Mouse (Mus musculus) brain, adult 2 months (tissue): ENCODE data around the gene Col1a2.

Experiments used
- DNase-seq: peaks from one replicate; pipeline ENCODE4 v3.0.0; 2011; ENCODE audit warnings: low read depth, low spot score

Col1a2 gene

DNA sequence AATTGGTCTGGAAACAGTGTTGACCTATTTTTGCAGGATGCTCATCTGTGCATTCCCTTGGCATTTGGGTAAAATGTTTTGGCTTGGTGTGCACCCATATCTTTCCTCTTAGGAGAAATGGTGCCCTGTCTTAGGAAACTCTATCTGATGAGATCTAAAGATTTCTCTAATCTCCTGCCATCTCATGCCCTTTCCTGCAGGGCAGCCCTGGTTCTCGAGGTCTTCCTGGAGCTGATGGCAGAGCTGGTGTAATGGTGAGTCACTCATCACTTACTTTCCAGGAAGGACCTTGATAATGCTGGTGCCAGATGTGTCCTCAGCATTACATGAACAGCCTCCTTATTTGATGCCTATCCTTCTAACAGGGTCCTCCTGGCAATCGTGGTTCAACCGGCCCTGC, 16.4 kb downstream of the Col1a2 start:
- no peak for DNase-seq

DNA sequence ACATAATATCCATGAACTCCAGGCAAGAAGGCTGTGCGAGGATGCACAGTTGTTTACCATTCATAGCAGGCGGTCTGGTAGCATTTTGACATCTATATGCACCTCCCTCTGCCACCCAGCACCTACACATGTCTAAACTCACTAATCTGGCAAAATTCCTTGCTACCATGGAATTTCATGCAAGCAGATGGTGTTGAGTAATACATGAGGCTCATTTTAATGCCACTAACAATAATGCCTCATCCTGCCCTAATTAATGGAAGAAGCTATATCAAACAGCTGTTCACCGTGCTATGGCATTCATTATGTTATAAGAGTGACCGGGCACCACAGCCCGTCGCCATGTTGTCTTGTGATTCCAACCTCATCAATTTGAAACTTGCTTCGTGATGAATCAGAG, 23.8 kb downstream of the Col1a2 start:
- peak; percentile 10 for DNase-seq

- no peak for DNase-seq
These were observed 26.4 kb downstream of the Col1a2 start for GRCm38 (mm10) chr6:4530986-4531385.

DNA sequence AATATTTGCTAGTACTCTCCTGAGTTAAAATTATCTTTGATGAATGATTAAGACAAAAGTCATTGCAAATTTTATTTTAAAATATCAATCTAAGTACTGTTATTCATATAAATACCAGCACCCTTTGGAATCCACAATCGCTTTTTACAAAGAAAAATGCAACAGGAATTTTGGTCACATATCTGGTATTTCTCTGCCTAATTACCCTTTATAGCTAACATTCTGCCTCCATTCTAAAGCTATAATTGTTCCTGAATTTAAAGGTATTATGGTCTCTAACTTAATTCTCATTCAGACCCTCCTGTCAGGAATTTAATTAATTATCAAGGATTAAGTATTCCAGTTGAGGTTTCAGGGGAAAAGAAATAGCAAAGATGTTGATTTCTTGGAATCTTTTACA, 28.3 kb downstream of the Col1a2 start:
- DNase-seq, result no peak

- DNase-seq, result no peak
These were observed 30.0 kb downstream of the Col1a2 start for GRCm38 (mm10) chr6:4534462-4535079.

GRCm38 (mm10) chr6:4541926-4542715, 37.5 kb downstream of the Col1a2 start:
- DNase-seq, result no peak

DNA sequence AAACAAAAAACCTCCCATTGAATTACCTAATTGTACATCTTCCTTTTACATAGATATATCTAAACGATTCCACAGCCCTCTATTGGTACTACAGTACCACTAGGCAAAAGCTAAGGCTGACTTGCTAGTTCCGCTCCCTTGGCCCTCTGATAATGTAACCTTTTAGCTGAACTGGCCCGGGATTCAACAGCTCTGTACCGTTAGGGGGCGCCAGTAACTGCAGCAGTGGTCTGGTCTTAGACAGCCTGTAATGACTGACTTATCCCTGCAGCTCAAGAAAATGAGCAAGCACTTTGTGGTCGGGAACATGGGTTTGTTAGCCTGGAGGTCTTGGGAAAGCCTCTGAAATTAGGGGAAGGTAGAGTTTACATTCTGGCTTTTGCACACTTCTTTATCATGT, 39.9 kb downstream of the Col1a2 start:
- peak; percentile 27 for DNase-seq

- peak; percentile 48 for DNase-seq
These were observed 41.1 kb downstream of the Col1a2 start for GRCm38 (mm10) chr6:4545727-4546126.

- peak; percentile 54 for DNase-seq
These were observed 44.3 kb downstream of the Col1a2 start for GRCm38 (mm10) chr6:4548894-4549293.

DNA sequence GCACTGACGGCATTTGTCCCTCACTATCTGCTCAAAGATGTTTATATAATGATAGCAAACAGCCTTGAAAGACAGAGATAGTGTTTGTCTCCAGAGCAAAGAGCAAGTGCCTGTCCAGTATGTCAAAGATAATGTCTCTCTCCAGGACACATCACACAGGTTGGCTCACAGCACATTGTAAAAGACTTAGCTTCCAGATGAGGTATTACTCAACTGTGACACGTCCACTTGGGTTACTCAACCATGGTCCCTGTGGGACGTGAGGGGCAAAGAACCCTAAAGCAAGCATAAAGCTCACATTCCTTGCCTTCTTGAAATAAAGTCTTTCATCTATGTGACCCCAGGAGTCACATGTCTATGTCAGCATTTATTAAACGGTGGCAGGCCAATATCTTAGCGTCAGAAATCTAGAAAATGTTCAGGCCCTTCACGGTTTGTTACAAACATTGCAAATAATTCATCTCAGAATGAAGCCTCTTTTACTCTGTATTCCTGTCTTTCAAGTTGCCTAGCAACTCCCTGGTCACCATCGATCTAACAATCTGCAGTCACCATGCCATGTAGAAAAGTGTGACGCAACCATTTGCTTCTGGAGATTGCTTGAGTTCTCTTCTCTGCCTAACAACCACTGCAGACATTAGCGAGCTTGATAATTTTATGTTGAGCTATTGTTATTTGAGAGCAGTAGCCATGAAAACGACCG, 45.4 kb downstream of the Col1a2 start:
- peak; percentile 25 for DNase-seq

DNA sequence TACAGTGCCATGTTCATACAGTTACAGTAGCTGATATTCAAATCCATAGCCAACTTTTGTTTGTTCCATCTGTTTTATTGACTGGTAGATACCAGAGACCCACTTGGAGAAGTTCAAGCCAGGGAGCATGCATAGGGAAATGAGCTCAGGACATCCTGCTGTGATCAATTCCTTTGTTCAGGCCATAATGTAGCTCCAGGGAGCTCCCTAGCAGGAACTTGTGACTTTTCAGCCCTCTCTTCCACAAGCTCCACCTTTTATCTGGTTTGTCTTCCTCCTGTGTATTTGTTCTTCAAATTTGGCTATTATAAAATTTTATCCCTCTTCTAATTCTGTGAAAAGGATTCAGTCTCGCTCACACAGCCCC, 45.9 kb downstream of the Col1a2 start:
- no peak for DNase-seq

- no peak for DNase-seq
These were observed 50.8 kb downstream of the Col1a2 start for GRCm38 (mm10) chr6:4555366-4555765.

DNA sequence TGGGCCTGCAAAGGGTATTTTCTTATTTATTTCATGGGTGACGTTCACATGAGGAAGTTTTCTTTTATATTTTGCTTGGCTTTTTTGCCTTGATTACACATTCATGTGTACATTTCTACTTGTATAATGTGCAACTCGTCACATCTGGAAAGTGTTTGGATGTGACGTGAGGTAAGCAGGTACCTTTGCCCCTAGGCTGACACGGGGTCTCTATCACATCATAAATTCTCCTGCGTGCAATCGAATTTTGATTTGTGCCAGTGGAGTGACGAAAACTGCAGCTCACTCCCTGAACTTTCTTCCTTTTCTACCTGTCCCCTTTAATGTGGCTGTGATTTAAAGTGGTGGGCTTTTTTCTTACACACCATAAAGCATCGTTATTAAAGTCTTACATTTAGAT, 52.5 kb downstream of the Col1a2 start:
- DNase-seq, result no peak

GRCm38 (mm10) chr6:4557678-4558077, 53.1 kb downstream of the Col1a2 start:
- peak; percentile 69 for DNase-seq

GRCm38 (mm10) chr6:4561156-4561555, 56.5 kb downstream of the Col1a2 start:
- DNase-seq, result no peak

GRCm38 (mm10) chr6:4561621-4562020, 57.0 kb downstream of the Col1a2 start:
- no peak for DNase-seq

DNA sequence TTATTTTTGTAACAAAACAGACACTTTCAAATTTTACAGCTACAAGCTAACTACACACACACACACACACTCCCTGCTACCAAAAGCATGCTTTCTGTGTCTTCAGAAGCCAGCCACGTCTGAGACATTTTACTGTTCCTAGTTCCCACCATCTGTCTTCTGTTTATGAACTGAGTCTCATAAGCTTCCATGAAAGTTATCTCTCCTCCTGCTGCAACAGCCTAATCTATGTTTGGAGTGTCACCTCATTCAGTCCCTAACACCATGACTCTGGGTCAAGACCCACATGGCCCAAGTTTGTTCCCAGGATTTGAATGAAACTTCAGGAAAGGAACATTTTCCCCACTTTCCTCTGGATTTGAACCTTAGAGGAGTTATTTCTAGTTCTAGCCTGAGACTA, 57.8 kb downstream of the Col1a2 start:
- peak; percentile 50 for DNase-seq

- DNase-seq, result no peak
These were observed 58.9 kb downstream of the Col1a2 start for GRCm38 (mm10) chr6:4563477-4563876.

DNA sequence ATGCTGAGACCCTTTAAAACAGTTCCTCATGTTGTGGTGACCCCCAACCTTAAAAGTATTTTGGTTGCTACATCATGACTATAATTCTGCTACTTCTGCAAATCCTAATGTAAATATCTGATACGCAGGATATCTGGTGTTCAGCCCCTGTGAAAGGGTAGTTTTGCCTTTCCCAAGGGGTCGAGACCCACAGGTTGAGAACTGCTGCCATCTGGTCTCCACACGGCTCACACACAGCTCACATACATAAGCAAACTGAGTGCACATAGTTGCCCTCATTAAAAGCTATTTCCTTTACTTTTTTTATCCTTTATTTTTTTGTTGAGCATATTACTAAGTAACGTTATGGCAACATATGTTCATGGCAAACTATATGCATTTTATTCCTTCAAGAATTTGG, 65.8 kb downstream of the Col1a2 start:
- no peak for DNase-seq

DNA sequence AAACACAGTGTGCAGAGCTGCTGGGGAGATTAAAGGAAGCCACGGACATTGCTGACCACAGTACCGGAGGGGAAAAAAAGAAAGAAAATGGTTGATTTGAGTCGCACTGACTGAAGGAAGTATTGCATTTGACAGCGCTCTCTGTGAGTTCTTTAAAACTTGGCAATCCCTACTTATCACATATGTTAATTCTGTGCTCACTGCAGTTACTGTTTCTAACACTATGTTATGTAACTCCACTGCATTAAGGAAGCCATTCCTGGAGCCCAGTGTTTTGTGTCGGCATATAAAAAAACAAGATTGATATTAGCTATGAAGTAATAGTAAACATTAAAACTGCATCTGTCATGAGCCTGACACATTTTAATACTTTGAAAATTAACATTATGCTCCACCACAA, 73.1 kb downstream of the Col1a2 start:
- DNase-seq, result peak; percentile 38

DNA sequence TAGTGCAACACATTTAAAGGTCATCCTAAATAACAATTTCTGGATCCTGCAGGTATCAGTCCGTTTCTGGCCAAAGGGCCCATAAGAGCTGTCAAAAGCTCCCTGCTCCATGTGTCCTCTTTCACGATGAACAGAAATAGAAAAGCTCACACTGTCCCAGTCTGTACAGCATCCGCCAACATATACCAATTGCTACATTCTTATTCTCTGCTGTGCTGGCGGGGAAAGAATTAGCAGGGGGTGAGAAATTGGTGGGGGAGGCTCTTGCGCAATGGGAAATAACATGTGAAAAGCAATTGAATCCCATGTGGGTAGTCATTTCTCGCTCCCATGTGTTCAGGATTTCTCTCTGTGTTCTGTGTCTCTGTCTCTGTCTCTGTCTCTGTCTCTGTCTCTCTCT, 73.7 kb downstream of the Col1a2 start:
- peak; percentile 38 for DNase-seq

DNA sequence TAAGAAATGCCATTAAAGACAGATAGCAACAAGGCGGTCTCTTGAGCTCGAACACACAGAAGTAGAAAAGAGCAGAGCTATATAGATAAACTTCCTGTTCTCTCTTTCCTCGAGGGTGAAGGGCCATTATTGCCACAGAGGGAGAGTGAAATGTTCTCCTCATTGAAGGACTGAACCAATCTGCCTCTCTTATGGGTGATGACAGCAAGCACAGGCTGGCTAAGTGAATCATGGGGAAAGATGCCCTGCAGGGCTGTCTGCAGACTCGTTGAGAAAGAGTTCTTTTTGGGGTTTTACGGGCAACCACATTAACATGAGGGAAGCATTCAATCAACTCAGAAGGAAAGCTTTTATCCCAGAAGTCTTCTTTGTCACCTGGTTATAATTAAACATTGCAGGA, 75.0 kb downstream of the Col1a2 start:
- no peak for DNase-seq

GRCm38 (mm10) chr6:4583485-4583884, 78.9 kb downstream of the Col1a2 start:
- DNase-seq, result no peak
